12 mouse cellular contexts compared by ENCODE assay signal in the genomic region with DNA sequence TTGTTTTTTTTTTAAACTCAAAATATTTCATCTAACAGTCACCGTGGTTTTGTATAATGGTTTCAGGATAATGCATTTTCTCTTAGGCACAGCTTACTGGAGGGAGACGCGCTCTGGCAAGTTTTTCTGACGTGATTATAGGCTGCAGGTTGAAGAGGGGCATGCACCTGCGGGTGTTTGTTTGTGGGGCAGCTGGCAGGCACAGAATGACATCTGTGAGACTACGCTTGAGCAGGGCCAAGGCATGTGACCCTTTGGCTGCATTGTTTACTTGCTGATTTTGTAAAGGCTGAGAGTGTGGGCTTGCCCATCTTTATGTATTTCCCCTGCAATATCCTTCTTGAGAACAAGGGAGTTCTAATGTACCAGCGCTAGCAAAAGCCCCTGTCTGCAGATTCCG.
"Had no signal": no experiment of that assay in that cellular context is flagged by ENCODE, and none has a peak within 500 bp of the region (broad histone marks: within the 10 kb centered on the region; RNA-seq: fewer than 3 reads in every experiment).

No protein-coding gene starts in this region.

- H3K36me3 ChIP-seq: kidney, embryonic 15.5 days; limb, embryonic 13.5 days; liver, embryonic 13.5 days had no signal

- H3K27me3 ChIP-seq: kidney, embryonic 15.5 days; limb, embryonic 13.5 days had no signal

- DNase-seq: kidney, adult 18-20 months; kidney, postnatal 10 days; layer of hippocampus, adult 9-11 months; liver; liver, embryonic 13.5 days; lung, adult 2 months; lung, postnatal 14 days; lung, postnatal 4 days; thymus, adult 2 months; thymus, postnatal 14 days had no signal
